Mouse (Mus musculus): ENCODE measurements around the gene Adipor2. TPM values are rescaled to one million over a fixed set of nuclear protein-coding genes. Genes with fewer than 3 reads are reported as not detected.

The Adipor2 gene
- polyA plus RNA-seq, 1 experiment from 2014 or later, result 43.3 TPM

GRCm38 (mm10) chr6:119310176-119310575 lies 107.3 kb downstream of the Adipor2 start:
- ATAC-seq (replicated peaks; ENCODE audit: low FRiP score, low read depth) (no peak), DNase-seq (ENCODE audit: low spot score) (no peak)
- no peaks in the 10 kb centered on the region for H3K4me1 ChIP-seq (replicated peaks; ENCODE audit: insufficient read depth, low read length)
- H3K9ac ChIP-seq (ENCODE audit: low read depth, low read length), result no peak overlapping the region
- no peak overlapping the region for H3K27ac ChIP-seq
- H3K4me2 ChIP-seq (ENCODE audit: low read length), result no peak overlapping the region
- no peak overlapping the region for H3K4me3 ChIP-seq (replicated peaks; ENCODE audit: low read depth, low read length)
- H3K27me3 ChIP-seq (ENCODE audit: insufficient read depth, low read length), result no peaks in the 10 kb centered on the region; the same call in 1 of the 2 replicates
- no peak for TF ChIP-seq CTCF (IDR thresholded peaks at IDR 0.05; ENCODE audit: low read depth)
- WGBS, result 41% methylated on average over 9 of the region's 9 CpGs
- H3K36me3 ChIP-seq (ENCODE audit: insufficient read depth, low read length), result no peaks in the 10 kb centered on the region
- no peaks in the 10 kb centered on the region for H3K9me3 ChIP-seq (replicated peaks; ENCODE audit: low read length)

GRCm38 (mm10) chr6:119307867-119308413 lies 109.6 kb downstream of the Adipor2 start:
- DNase-seq (ENCODE audit: low spot score), result no peak
- Histone ChIP-seq H3K4me2 (ENCODE audit: low read length) (no peak overlapping the region), H3K27ac (no peak overlapping the region), H3K9ac (ENCODE audit: low read depth, low read length) (no peak overlapping the region), H3K9me3 (replicated peaks; ENCODE audit: low read length) (no peaks in the 10 kb centered on the region), H3K27me3 (ENCODE audit: insufficient read depth, low read length) (no peaks in the 10 kb centered on the region; the same call in 1 of the 2 replicates), H3K4me3 (replicated peaks; ENCODE audit: low read depth, low read length) (no peak overlapping the region), H3K36me3 (ENCODE audit: insufficient read depth, low read length) (no peaks in the 10 kb centered on the region), H3K4me1 (replicated peaks; ENCODE audit: insufficient read depth, low read length) (no peaks in the 10 kb centered on the region)
- no peak for TF ChIP-seq CTCF (IDR thresholded peaks at IDR 0.05; ENCODE audit: low read depth)
- 54% methylated on average over 10 of the region's 10 CpGs for WGBS
- ATAC-seq (replicated peaks; ENCODE audit: low FRiP score, low read depth), result no peak

GRCm38 (mm10) chr6:119303331-119303730 lies 114.2 kb downstream of the Adipor2 start:
- H3K4me2 ChIP-seq (ENCODE audit: low read length), result no peak overlapping the region
- H3K27ac ChIP-seq, result no peak overlapping the region
- ATAC-seq (replicated peaks; ENCODE audit: low FRiP score, low read depth) (no peak), DNase-seq (ENCODE audit: low spot score) (no peak)
- no peaks in the 10 kb centered on the region for H3K36me3 ChIP-seq (ENCODE audit: insufficient read depth, low read length)
- no peak overlapping the region for H3K4me3 ChIP-seq (replicated peaks; ENCODE audit: low read depth, low read length)
- TF ChIP-seq CTCF (IDR thresholded peaks at IDR 0.05; ENCODE audit: low read depth), result no peak
- 87% methylated on average over 6 of the region's 6 CpGs for WGBS
- no peaks in the 10 kb centered on the region for H3K9me3 ChIP-seq (replicated peaks; ENCODE audit: low read length)
- no peaks in the 10 kb centered on the region for H3K4me1 ChIP-seq (replicated peaks; ENCODE audit: insufficient read depth, low read length)
- H3K27me3 ChIP-seq (ENCODE audit: insufficient read depth, low read length), result no peaks in the 10 kb centered on the region
- H3K9ac ChIP-seq (ENCODE audit: low read depth, low read length), result no peak overlapping the region

Other genes starting within 250 kb of the Adipor2 start
- gene Dcp1b, start 242.5 kb downstream of the Adipor2 start, polyA plus RNA-seq (2015; fragmentation: Nextera tagmentation; extraction: Ambion mirVana), result 9.4 and 9.8 TPM in 2 replicates
- gene Cacna1c, start 221.3 kb downstream of the Adipor2 start, polyA plus RNA-seq (2015; fragmentation: Nextera tagmentation; extraction: Ambion mirVana), result 1.1 and 1.3 TPM in 2 replicates
- not detected in 2 replicates for gene Cacna2d4, start 181.2 kb downstream of the Adipor2 start, polyA plus RNA-seq (2015; fragmentation: Nextera tagmentation; extraction: Ambion mirVana)
- gene Lrtm2, start 86.9 kb downstream of the Adipor2 start, polyA plus RNA-seq (2015; fragmentation: Nextera tagmentation; extraction: Ambion mirVana), result 0.23 and 0.25 TPM in 2 replicates
- 5.1 and 5.3 TPM in 2 replicates for gene Fbxl14, start 62.0 kb upstream of the Adipor2 start, polyA plus RNA-seq (2015; fragmentation: Nextera tagmentation; extraction: Ambion mirVana)
- gene Wnt5b, start 126.6 kb upstream of the Adipor2 start, polyA plus RNA-seq (2015; fragmentation: Nextera tagmentation; extraction: Ambion mirVana), result 11.1 and 12.2 TPM in 2 replicates

Measured in kidney, postnatal 0 days (tissue).